Mouse (Mus musculus) hematopoietic stem cell, adult 5-6 weeks (primary cell): ENCODE measurements around the gene Pbld2. TPM values are rescaled to one million over a fixed set of nuclear protein-coding genes. Genes with fewer than 3 reads are reported as not detected.

Experiments used
- ATAC-seq, 2 experiments: fragments of 125-278 bp in 1 of 2; replicated peaks in 1 of 2; 2 replicates each; pipeline ENCODE4 v1.8.0; 2016 to 2017; ENCODE audit warnings: inconsistent platforms in 2 of 2, mild to moderate bottlenecking in 2 of 2, moderate number of reproducible peaks in 2 of 2, low read depth in 1 of 2, moderate TSS enrichment in 1 of 2; ENCODE audit not compliant: low FRiP score in 2 of 2, poor library complexity in 2 of 2, severe bottlenecking in 2 of 2, insufficient read depth in 1 of 2, low TSS enrichment in 1 of 2
- total RNA-seq: library from RNA; stranded (forward); fragments of 172-1452, 232-1000 nt; gene quantifications from 2 replicates; pipeline ENCODE4 v1.2.3, GENCODE M21; 2017

Pbld2 gene
- 0.19 and 3.2 TPM in 2 replicates for total RNA-seq

- peak; percentile 83 to 88 for ATAC-seq
Measured at GRCm38 (mm10) chr10:63023749-63024579, at the start of gene Pbld2, which contains the start of gene Hnrnph3. Pbld2 (plus strand) TSS chr10:63024315. Hnrnph3 (minus strand) TSS chr10:63024217.

- ATAC-seq, result no peak
Measured at GRCm38 (mm10) chr10:62979667-62980038, 44.5 kb upstream of the Pbld2 start.

GRCm38 (mm10) chr10:62980039-62980954 is 43.8 kb upstream of the Pbld2 start, which contains the start of gene Rufy2:
Rufy2 (plus strand) TSS chr10:62980223.
- ATAC-seq, result peak; percentile 52 to 71

GRCm38 (mm10) chr10:62984072-62984471 is 40.0 kb upstream of the Pbld2 start:
- ATAC-seq, result no peak

DNA sequence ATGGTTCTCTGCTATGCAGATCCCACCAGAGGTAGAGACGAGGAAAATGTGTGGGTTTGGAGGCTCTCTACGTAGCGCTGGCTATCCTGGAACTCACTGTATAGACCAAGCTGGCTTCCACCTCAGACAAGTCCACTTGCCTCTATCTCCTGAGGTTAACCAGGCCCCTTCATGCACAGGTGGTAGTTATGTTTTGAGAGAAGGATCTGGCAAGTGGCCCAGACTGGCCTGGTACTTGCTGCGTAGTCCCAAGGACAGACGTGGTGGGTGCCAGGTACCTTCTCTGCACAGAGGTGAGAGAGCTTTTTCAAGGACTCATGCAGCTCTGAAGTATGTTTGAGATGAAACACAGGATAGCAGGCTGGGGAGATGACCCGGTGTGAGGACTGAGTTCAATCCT is 39.6 kb upstream of the Pbld2 start:
- no peak for ATAC-seq

DNA sequence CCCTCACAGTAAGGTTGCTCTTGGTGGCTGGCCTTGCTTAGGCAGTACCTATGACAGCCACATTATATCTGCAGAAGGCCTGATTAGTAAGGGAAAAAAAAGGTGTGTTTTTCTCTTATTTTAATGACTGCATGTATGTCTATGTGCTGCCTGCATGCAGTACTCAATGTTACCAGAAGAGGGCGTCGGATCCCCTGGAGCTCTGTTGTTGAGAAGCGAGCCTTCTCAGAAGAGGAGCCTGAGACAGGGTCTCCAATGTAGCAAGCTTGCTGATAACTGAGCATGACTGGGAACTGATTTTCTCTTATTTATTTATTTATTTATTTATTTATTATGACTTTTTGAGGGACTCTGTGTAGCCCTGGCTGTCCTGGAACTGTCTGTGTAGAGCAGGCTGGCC is 36.8 kb upstream of the Pbld2 start:
- ATAC-seq, result no peak

DNA sequence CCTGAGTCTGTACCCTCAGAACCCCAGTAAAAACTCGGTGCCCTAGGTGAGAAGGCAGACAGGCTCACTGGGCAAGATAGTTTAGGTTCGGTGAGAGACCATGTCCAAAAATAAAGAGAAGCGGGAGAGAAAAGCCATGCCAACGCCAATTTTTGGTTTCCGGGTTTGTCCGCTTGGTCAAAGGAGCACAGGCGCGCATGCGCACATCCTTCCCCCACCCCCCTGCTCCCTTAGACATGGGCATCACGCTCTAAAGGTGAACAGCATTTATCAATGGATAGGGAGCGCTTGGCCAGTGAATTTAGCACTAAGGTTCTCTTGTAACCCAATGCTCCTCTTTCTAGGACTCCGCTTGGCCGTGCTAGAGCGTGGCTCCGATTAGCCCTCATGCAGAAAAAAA is 33.5 kb upstream of the Pbld2 start:
- no peak for ATAC-seq

GRCm38 (mm10) chr10:62993991-62994390 is 30.1 kb upstream of the Pbld2 start:
- ATAC-seq, result no peak

- no peak for ATAC-seq
Measured at GRCm38 (mm10) chr10:63000584-63000983, 23.5 kb upstream of the Pbld2 start.

DNA sequence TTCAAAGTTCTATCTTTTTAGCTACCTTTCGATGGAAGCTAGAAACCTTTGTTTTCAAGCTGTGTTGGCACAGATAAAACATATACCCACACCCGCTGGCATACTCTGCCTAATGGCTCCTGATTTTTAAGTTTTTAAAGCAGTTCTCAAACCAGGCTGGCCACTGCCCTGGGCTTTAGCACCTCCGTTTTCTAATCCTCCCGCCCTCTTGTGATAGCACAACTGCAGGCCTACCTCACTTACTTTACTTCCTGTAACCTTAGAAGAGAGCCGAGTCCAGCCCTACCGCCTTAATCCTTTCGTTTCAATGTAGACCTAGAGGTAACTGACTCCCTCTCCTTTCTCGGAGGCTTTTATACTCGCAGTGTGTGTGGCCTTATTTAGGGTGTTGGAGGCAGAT is 20.9 kb upstream of the Pbld2 start:
- no peak for ATAC-seq

DNA sequence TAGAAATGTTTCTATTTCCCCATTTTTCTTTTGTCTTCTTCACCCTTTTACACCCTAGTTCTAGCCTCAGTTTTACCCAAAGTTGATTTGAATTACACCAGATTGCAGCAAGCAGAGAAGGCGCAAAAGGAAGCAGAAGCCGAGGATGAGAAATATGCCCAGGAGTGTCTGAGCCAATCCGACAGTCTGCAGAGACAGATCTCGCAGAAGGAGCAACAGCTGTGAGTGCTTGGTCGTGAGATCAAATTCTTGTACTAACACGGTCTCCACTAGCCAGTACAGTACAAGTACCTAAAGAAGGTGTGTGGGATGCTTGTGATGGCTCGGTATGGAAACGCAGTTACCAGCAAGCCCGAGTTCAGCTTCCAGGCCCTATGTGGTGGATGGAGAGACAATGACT is 19.6 kb upstream of the Pbld2 start:
- ATAC-seq, result no peak

GRCm38 (mm10) chr10:63008193-63008592 is 15.9 kb upstream of the Pbld2 start:
- no peak for ATAC-seq

- peak; percentile 93 to 97 for ATAC-seq
Measured at GRCm38 (mm10) chr10:63010268-63010667, 13.8 kb upstream of the Pbld2 start.

DNA sequence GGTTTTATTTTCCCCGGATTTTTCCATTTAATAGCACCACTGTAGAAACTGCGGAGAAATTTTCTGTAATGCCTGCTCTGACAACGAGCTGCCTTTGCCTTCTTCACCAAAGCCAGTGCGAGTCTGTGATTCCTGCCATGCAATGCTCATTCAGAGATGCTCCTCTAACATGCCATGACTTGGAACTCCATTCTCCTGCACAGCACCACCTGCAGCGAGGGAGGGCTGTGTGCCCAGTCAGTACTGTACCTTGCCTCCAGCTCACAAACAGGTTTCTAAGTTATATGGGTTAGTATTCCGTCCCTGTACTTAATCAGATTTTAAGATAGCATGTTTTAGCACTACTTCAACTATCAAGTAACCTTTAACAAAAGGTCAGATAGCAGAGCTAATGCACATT is 12.6 kb upstream of the Pbld2 start:
- ATAC-seq, result no peak

- ATAC-seq, result no peak
Measured at GRCm38 (mm10) chr10:63013476-63013875, 10.6 kb upstream of the Pbld2 start.

GRCm38 (mm10) chr10:63014168-63014567 is 9.9 kb upstream of the Pbld2 start:
- no peak for ATAC-seq

DNA sequence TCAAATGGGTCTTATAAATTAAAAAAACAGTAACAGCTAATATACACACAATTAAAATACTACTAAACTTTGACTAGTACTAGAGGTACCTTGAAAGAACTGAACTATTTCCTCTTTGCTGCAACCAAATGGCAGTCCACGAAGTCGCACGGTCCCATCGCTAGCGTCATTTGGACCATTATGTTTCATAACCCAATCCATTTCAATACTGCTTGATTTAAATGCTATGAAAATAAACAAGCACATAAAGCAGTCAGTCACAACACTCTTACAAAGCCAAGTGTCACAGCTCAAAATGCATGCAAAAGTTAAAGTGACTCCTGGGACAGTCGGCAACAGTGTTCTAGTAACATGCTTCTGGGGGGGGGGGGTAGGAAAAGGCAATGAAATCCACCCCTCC is 4.8 kb upstream of the Pbld2 start:
- no peak for ATAC-seq

DNA sequence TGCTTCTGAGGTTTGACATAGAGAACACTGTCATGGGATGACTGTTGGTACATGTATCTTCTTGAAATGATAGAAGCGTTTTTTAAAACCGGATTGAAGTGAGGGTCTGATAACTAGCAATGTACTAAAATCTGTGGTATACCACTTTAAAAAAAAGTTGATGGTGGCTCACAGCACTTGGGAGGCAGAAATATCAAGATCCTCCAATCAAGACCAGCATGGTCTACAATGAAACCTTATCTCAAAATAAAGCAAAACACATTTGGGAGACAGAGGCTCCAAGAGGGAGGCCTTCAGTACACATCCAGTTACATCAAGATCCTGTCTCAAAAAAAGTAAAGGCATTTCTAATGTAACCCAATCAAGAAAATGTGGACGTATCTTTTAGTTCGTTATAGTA is 2.4 kb upstream of the Pbld2 start:
- ATAC-seq, result no peak
